Mouse (Mus musculus) retina, postnatal 1 day (tissue): ENCODE data around the gene Hyal3.

Experiments
- DNase-seq: peaks from one replicate; pipeline ENCODE4 v3.0.0-alpha.2; 2012

Hyal3 gene

DNA sequence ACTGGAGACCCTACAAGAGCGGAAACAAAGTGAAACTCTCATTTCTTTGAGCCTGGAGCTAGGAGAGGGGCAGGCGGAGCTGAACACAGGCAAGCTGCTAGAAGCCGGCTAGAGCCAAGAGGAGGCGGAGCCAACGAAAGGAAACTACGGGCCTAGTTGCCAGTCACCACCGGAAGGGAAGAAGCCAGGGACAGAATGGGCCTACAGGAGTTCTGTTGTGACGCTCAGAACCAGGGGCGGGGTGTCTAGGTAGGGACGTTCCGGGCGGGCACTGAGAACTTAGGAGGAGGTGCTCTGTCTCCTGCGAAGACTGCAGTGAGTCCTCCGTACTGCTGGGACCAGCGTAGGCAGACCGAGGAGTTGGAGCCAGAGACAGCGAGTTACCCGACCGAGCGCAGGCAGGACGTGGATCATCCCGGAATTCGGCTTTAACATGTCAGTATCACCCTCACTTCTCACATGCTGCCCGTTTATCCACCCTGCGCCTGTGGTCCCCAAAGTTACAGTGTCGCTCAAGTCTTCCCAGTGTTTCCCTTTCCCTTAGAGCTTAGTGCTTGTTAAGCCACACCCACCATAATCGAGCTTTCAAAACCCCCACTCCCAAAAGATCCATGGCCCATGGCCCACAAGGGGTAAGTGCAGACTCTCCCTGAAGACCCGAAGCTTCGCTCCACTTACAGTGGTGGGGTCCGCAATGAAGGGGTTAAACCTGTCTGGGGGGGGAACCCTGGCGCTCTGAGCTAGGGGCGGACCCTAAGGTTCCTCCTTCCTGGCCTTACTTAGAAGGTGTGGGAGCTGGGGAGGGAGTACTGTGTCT is at the start of gene Hyal3:
TSS of gene Hyal3 (plus strand) at position 318 of the 817 bp plus-strand sequence.
- peak; percentile 88 for DNase-seq

DNA sequence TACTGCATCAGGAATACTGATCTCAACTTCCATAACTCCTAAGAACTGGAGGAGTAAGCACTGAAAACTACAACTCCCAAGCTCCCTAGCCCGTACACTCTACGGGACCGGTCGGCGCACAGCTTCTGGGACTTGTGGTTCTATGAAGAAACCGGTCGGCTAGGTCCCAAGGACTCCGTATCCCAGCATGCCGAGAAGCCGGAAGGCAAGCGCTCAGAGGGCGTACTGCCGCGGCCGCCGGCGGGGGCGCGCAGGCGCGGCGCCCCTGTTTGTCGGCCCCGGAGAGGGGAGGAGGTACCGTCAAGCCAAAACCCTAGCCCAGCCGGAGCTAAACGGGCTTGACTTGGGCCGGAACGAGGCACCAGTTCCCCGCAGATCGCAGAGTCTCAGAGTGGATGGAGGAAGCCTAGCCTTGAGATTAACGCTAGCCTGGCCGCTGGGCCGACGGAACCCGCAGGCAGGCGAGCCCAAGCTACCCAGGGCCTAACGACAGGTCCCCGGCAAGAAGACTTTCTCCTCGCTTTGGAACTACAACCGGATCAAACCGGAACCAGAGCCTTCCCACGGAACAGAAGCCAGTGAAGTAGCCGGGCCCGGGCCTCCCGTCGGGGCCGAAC is 46.7 kb upstream of the Hyal3 start, which contains the start of gene Tmem115:
TSS of gene Tmem115 (plus strand) at position 155 of the 617 bp plus-strand sequence.
- DNase-seq: peak; percentile 98

DNA sequence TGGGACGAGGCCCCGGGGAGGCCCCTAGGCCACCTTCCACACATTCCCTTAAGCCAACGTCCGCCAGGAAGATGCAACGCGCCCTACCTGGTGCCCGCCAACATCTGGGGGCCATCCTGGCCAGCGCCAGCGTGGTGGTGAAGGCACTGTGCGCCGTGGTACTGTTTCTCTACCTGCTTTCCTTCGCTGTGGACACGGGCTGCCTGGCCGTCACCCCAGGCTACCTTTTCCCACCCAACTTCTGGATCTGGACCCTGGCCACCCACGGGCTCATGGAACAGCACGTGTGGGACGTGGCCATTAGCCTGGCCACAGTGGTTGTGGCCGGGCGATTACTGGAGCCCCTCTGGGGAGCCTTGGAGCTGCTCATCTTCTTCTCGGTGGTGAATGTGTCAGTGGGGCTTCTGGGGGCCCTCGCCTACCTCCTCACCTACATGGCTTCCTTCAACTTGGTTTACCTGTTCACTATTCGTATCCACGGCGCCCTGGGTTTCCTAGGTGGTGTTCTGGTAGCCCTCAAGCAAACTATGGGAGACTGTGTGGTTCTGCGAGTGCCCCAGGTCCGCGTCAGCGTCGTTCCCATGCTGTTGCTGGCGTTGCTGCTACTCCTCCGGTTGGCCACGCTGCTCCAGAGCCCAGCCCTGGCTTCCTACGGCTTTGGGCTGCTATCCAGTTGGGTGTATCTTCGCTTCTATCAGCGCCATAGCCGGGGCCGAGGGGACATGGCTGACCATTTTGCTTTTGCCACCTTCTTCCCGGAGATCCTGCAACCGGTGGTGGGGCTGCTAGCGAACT is 46.0 kb upstream of the Hyal3 start:
- no peak for DNase-seq

DNA sequence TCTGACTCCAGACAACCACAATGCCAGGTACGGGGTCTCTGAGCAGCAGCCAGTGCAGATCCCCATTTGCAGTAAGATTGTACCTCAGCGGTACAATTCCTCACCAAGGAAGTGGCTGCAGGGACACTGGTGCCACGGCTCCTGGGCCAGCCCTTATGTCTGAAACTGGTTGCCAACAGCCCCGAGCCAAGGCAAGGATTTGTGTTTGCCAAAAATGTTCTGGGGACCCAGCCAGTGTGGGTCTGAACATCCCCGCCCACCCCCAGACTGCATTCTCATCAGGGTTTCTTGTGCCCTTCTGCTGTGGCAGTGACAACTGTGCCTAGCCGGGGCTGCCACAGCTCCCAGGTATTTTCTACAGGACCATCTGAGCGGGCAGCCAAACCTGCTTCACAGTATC is 42.4 kb upstream of the Hyal3 start:
- no peak for DNase-seq

DNA sequence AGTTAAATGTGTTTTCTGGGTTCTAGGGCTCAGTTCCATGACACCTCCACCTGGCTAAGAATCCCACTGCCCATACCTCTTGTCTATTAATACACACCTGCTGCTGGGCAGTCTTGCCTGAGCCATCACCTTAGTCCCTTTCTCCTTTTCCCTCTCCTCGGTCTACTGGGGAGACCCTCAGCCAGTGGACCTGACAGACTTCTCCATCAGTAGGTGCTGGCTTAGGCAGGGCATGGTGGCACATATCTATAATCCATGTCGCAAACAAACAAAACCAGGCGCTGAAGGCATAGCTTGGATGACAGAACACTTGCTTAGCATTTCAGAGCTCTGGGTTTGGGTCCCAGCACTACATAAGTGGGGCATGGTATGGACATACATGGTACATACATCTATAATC is 41.9 kb upstream of the Hyal3 start:
- no peak for DNase-seq

DNA sequence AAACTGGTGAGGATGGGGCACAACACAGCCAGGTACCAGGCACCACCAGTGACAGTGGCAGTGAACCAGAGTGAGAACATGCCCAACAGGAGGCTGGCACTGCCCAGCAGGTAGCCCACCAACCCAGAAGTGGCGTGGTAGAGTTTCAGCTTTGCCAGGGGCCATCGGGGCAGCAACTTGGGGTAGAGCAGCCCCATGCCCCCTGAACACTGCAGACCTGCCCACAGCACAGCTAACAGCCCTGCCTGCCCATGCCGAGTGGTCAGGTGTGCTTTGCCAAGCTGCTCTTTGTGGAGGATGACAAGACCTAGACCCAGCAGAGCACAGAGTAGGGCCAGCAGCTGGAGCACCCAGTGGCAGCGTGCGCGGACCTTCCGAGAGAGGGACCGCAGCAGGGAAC is 40.7 kb upstream of the Hyal3 start:
- DNase-seq: no peak

DNA sequence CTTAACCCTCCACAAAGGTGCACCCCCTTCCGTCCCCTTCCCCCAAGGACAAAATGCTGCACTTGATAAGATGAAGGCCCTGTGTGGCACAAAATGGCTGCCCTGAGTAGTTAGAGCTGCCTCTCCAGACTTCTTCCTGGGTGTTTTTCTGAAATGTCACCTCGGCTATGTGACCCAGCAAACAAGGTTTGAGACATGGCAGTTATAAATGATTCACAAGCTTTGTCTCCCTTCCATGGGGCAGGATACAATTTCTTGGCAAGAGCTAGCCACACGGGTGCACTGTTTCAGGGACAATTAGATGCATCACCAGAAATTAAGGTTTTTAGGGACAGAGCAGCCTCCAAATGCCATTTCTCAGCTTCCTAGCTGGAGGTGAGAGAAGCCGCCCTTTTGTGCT is 40.2 kb upstream of the Hyal3 start:
- DNase-seq: no peak

DNA sequence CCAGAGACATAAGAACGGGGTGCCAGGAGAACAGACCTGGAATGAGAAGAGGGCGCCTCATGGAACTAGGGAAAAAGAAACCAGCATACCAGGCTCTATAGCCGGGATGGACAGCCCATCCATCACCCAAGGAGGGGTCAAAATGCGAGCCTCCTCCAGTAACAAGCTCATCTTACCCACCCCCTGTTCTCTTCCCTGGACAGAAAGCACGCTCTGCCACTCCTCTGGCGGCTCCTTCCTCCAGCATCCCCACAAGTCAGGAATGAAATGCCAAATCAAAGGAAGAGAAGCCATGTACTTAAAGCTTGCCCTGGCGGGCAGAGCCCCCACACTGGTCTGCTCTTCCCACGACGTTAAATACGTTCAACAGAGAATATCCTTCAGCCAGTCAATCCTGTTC is 39.6 kb upstream of the Hyal3 start:
- DNase-seq: no peak

DNA sequence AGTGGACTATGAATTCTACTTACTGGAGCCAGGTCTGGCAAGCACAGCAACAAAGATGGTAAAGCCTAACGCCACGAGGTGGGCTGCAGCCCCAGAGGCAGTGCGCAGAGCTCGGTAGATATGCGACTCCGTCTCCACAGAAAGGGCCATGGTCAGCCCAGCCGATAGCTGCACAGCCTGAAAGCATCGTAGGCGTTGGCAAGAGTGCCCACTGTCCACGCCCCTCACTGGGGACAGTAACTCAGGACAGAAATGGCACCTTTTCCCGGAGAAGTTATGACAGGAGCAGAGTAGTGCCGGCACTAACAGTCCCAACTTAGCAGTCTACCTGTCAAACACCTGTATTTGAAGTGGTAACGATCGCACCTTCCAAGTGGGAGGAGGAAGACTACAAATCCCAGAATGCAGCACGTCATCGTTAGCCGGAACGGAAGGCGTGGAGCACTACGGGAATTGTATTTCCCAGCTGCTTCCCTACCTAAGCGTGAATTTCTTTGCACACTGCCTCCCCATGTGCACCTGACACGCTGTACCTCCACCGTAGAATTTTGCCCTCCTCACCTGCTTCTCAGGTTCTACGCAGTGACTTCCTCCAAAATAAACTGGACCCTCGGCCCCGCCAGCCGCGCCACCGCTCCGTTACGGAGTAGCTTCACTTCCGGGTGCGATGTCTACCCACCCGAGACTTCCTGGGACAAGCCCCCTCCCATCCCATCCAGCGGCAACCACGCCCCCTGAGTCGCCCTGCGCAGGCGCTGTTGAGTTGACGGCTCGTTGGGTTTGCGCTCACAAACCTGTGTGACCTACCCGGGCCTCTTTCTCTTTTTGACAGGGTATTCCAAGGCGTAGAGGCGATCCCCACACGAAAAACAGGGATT is 38.9 kb upstream of the Hyal3 start, which contains the start of the genes Cyb561d2 and Nprl2:
TSS of gene Cyb561d2 (minus strand) at position 720 of the 878 bp plus-strand sequence.
TSS of gene Nprl2 (plus strand) at position 753 of the 878 bp plus-strand sequence.
- peak; percentile 96 for DNase-seq

DNA sequence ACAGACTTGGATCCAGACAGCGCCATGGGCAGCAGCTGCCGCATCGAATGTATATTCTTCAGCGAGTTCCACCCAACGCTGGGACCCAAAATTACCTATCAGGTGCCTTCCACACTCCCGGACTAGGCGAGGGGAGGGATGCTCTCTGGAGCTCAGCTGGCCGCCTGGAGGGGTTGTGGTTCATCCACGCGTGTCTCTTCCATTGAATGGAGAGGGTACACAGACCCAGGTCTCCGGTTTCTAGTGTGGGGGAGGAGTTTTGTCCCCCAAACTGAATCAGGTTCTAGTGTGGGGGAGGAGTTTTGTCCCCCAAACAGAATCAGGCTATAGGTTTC is 38.3 kb upstream of the Hyal3 start:
- no peak for DNase-seq

DNA sequence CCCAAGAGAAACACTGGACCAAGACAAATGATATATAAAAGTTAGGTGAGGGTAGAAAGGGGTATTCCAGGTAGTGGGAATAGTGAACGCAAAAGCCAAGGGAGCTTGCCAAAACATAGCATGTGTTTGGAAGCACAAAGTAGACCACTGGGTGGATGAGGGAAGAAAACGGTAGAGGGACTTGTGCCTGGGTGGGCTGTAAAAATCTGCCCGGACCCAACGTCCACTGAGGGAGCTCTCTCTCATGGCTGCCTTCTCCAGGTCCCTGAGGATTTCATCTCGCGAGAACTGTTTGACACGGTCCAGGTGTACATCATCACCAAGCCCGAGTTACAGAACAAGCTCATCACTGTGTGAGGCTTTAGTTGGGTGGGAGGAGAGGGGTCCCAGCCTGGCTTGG is 37.9 kb upstream of the Hyal3 start:
- no peak for DNase-seq

DNA sequence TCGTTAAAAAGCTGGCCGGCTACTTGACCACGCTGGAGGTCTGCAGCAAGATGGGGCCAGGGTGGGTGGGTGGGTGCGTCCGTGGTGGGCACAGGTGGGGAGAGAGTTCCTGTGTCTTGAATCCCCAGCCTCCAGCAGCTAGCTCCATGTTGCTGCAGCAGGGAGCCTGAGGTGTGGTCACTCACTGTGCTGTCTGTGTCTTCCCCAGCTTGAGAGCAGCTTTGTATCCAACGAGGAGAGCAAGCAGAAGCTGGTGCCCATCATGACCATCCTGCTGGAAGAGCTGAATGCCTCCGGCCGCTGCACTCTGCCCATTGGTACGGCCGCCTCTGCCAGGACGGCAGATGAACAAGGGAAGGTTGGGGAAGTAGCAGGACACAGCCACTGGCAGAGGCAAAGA is 37.3 kb upstream of the Hyal3 start:
- DNase-seq: no peak

DNA sequence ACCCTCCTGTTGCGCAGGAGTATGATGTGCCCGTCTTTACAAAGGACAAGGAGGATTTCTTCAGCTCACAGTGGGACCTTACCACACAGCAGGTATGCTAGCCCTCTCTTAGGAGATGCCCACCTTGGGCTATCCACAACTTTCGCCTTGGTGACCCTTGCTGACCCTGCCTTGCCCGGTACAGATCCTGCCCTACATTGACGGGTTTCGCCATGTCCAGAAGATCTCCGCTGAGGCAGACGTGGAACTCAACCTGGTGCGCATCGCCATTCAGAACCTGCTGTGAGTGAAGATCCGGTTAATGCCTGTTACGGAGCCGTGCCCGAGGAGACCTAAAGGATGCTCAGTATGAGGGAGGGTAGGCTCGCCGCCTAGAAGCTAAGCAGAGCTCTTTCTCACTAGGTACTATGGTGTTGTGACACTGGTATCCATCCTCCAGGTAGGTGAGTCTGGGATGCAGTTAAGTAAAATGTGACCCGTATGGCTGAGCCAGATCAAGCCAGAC is 36.4 kb upstream of the Hyal3 start:
- no peak for DNase-seq

DNA sequence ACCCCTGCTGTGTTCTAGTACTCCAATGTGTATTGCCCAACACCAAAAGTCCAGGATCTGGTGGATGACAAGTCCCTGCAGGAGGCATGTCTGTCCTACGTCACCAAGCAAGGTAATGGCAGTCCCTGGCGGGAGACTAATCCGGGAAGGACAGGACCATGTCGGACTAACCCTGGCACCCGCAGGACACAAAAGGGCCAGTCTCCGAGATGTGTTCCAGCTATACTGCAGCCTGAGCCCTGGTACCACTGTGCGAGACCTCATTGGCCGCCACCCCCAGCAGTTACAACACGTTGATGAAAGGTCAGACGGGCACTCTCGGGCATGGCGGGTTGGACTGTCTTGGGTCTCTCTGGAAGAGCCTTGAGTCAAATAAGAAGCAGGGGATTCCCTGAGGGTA is 35.9 kb upstream of the Hyal3 start:
- no peak for DNase-seq

DNA sequence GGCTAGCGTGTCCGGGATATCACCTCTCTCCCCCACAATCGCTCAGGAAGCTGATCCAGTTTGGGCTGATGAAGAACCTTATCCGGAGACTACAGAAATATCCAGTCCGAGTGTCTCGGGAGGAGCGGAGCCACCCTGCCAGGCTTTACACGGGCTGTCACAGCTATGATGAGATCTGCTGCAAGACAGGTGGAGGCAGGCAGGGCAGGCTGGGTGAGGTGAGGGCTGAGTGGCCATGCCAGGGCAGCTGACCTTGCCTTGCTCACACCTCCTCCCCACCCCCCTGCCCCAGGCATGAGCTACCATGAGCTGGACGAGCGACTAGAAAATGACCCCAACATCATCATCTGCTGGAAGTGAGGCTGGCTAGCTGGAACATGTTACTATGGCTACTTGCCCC is 35.4 kb upstream of the Hyal3 start:
- no peak for DNase-seq

DNA sequence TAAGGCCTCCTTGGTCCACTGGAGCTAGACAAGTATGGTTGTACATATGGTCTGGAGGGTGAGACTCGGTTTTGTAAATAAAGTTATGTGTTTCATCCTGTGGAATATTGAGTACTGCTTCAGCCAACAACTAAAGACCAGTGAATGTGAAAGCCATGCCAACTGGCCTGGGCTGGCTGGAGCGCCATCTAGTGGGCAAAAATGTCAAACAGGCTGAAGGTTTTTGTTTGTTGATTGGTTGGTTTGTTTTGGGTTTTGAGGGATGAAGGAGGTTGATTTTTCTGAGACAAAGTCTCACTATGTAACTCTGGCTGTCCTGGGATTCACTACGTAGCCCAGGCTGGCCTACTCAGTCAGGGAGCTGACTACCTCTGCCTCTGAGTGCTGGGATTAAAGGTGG is 35.0 kb upstream of the Hyal3 start:
- peak; percentile 82 for DNase-seq

DNA sequence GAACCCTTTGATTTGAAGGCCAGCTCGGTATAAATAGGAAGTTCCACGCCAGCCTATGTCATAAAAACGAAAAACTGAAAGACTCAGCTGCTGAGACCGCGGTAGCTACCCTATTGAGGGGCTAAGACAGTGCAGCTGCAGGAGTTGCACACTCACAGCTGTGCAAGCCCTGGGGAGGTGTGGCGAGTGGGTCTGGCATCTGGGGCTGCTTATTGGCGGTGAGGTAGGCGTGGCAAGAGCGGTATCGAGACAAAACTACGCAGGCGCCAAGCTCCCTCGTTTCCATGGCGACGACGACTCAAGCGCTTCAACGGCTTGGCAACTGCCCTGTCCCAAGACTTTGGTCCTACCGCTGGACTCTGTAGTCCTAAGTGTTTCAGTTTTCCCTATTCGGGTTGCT is 33.6 kb upstream of the Hyal3 start, which contains the start of gene Zmynd10:
TSS of gene Zmynd10 (plus strand) at position 273 of the 400 bp plus-strand sequence.
- peak; percentile 94 for DNase-seq

DNA sequence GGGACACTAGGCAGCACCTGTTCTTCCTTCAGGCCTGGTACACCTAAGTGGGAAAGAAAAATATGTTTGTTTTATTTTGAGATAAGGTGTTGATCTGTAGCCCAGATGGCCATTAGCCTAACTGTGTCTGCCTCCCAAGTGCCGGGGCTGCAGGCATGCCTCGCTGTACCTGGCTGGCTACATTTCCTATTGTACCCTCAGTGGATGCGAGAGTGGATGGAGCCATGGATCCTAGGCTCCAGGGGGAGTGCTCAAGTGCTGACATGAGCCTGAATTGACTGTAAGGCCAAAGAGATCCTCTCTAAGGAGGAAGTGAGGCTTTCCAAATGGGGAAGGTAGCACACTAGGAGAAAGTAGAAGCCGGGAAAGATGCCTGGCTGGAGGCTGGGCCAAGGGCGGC is 32.7 kb upstream of the Hyal3 start:
- no peak for DNase-seq

DNA sequence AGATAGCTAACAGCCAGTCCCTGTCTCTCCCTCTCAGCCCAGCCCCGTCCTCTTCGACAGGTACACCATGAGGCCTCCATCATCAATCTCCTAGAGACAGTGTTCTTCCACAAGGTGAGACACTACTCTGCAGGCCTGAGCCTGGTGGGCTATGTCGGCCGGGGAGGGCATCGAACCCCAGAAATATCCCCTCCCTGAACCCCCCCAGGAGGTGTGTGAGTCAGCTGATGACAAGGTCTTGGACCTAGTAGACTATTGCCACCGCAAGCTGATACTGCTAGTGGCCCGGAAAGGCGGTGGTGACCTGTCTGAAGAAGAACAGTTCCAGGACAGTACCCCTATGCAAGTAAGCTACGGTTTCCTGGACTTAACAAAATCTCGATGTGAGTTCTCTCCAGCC is 31.8 kb upstream of the Hyal3 start:
- no peak for DNase-seq

DNA sequence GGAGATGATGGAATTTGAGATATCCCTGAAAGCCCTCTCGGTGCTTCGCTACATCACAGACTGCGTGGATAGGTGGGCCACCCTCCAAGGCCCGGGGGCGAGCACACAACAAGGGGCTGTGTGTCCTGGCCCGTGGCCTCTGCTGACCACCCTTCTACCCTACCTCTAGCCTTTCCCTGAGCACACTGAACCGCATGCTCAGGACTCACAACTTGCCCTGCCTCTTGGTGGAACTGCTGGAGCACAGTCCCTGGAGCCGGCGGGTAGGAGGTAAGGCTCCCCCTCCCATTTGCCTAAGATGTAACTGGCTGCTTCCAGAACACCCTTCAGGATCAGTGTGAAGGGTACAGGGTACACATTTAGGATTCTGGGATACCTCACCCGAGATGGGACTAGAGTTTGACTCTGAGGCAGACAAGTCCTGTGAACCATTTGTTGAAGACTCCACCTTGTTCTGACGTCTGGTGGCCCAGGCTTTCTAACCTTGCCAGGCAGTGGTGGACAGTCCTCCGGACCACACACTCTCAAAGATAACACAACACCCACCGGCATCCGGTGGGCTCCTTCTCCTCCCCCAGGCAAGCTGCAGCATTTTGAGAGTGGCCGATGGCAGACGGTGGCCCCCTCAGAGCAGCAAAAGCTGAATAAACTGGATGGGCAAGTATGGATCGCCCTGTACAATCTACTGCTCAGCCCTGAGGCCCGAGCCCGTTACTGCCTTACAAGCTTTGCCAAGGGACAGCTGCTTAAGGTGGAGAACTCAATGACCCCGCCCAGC is 31.1 kb upstream of the Hyal3 start:
- DNase-seq: no peak

DNA sequence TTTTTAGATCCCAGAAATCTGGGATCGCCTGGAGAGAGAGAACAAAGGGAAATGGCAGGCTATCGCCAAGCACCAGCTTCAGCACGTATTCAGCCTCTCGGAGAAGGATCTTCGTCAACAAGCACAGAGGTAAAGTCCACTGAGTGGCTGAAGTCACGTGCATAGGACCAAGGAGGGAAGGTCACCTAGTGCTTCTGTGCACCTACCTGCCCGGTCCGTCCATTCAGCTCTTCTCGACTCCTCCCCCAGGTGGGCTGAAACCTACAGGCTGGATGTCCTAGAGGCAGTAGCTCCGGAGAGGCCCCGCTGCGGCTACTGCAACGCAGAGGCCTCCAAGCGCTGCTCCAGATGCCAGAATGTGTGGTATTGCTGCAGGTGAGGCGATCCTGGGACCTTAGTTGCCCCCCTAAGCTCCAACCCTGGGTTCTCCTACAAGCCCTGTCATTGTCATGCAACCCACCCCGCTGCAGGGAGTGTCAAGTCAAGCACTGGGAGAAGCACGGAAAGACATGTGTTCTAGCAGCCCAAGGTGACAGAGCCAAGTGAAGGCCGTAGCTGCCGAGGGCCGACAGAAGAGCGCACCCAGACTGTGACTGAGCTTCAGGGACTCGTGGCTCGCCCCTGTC is 30.0 kb upstream of the Hyal3 start:
- DNase-seq: no peak
